ENCODE assay signal across 13 mouse cellular contexts in the genomic region with DNA sequence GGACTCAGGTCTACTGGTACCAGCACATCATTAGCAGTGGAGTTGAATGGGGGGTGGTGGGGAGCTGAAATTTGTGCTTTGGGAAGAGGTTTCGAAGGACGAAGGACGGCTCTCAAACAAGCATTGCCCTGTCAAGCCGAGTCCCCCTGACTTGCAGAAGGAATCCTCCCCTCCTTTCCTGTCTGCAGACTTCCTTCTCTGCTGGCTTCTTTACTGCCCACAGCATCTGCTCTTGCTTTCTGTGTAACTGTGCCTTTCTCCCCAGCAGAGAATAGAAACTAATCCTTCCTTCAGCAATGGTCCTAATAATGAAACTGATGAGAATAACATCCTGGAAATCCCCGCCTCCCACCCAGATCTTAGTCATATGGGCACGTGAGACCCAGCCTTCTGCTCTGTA.
"Had no signal": no experiment of that assay in that cellular context is flagged by ENCODE, and none has a peak within 500 bp of the region (broad histone marks: within the 10 kb centered on the region; RNA-seq: fewer than 3 reads in every experiment).

No protein-coding gene starts in this region.

- H3K4me1 ChIP-seq: liver, embryonic 13.5 days; lung, embryonic 15.5 days; megakaryocyte, embryonic 14.5 days had no signal

- H3K36me3 ChIP-seq: liver, embryonic 13.5 days; lung, embryonic 15.5 days had no signal

- H3K4me2 ChIP-seq: liver, embryonic 13.5 days; lung, embryonic 15.5 days; midbrain, embryonic 11.5 days had no signal

- H3K4me3 ChIP-seq: liver, embryonic 13.5 days; lung, embryonic 15.5 days; megakaryocyte, embryonic 14.5 days had no signal

- H3K27ac ChIP-seq: liver, embryonic 13.5 days; lung, embryonic 15.5 days; macrophage had no signal

- H3K9me3 ChIP-seq: liver, embryonic 13.5 days; lung, embryonic 15.5 days had no signal

- DNase-seq: kidney, adult 8-10 months; kidney, postnatal 36 days; left cerebral cortex, postnatal 4 days; liver; liver, embryonic 13.5 days; liver, postnatal 0 days; lung, postnatal 14 days had no signal

- H3K9ac ChIP-seq: liver, embryonic 13.5 days; liver, postnatal 0 days; lung, embryonic 15.5 days had no signal

- ATAC-seq: intestine, postnatal 0 days; liver, postnatal 0 days; midbrain, embryonic 16.5 days had no signal

- H3K27me3 ChIP-seq: liver, embryonic 13.5 days; lung, embryonic 15.5 days; megakaryocyte, embryonic 14.5 days had no signal
